ENCODE assay signal across 8 mouse cellular contexts in the genomic region with DNA sequence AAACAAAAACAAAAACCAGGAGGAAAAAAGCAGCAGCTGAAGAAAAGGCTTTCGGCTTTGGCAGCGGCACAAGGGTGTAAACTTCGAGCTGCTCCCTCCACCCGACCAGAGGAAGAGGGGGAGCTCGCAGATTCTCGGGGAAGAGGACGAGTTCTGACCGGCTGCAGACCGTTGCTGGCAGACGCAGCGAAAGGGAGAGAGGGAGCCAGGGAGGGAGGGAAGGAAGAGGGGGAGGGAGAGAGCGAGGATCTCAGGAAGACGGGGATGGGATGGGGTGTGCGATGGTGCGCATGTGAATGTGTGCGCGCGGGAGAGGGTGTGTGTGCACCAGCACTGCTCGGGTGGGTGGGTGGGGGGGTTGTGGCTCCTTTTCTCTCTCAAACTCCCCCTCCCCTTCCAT. TPM values are rescaled to one million over a fixed set of nuclear protein-coding genes. Genes with fewer than 3 reads are reported as not detected.
DNase-seq lines count a peak whose midpoint lies in the region; ATAC-seq and TF ChIP-seq lines count a peak whose summit lies in the region.

No protein-coding gene starts in this region.

- H3K36me3 ChIP-seq in CH12.LX (replicated peaks in 1 of 2; ENCODE audit: control insufficient read depth in 1 of 2, insufficient read depth in 1 of 2, low read length in 1 of 2), result no peaks in the 10 kb centered on the region
- no peaks in the 10 kb centered on the region for H3K36me3 ChIP-seq in forebrain, embryonic 10.5 days (replicated peaks)
- H3K36me3 ChIP-seq in heart, embryonic 15.5 days, result no peaks in the 10 kb centered on the region
- no peaks in the 10 kb centered on the region for H3K36me3 ChIP-seq in liver, embryonic 14.5 days (replicated peaks; ENCODE audit: control insufficient read depth, insufficient read depth, low read depth)

- H3K79me2 ChIP-seq in CH12.LX (replicated peaks; ENCODE audit: control insufficient read depth, extremely low read depth, insufficient read depth, poor library complexity, severe bottlenecking), result no peaks in the 10 kb centered on the region

- WGBS in forebrain, embryonic 10.5 days, result 0% methylated on average over 19 of the region's 19 CpGs
- WGBS in heart, embryonic 15.5 days, result 1% methylated on average over 17 of the region's 19 CpGs
- 0% methylated on average over 19 of the region's 19 CpGs for WGBS in liver, embryonic 14.5 days (ENCODE audit: insufficient replicate concordance)
- WGBS in olfactory bulb, adult 2 months, result under 1% methylated on average over 19 of the region's 19 CpGs

- ATAC-seq in heart, embryonic 15.5 days (replicated peaks; ENCODE audit: insufficient number of reproducible peaks, insufficient read depth, low FRiP score, low read depth), result peak; percentile 84
- no peak for ATAC-seq in liver, embryonic 14.5 days (ENCODE audit: insufficient read depth)

- 0 out of 2 replicates have a peak overlapping the region, but pooled peaks have one; percentile 9 for H3K9ac ChIP-seq in CH12.LX (ENCODE audit: insufficient read depth, low read depth)
- peak overlapping the region; percentile 38; the same call in 1 of the 2 replicates for H3K9ac ChIP-seq in heart, embryonic 15.5 days
- H3K9ac ChIP-seq in liver, embryonic 14.5 days (replicated peaks), result no peak overlapping the region

- H3K4me2 ChIP-seq in CH12.LX (ENCODE audit: insufficient read depth, low read depth, poor library complexity, severe bottlenecking), result peak overlapping the region; percentile 91
- peak overlapping the region; percentile 61 for H3K4me2 ChIP-seq in heart, embryonic 15.5 days
- peak overlapping the region; percentile 11 for H3K4me2 ChIP-seq in liver, embryonic 14.5 days (ENCODE audit: low read depth)

- TF ChIP-seq CTCF in CH12.LX (conservative IDR thresholded peaks at IDR 0.05 in 1 of 2, IDR thresholded peaks at IDR 0.05 in 1 of 2; ENCODE audit: low read depth in 2 of 2, low read length in 2 of 2), result no peak
- no peak for TF ChIP-seq CTCF in liver, embryonic 14.5 days (IDR thresholded peaks at IDR 0.05; ENCODE audit: low read depth)
- no peak for TF ChIP-seq CTCF in olfactory bulb, adult 2 months (IDR thresholded peaks at IDR 0.05; ENCODE audit: insufficient read depth, low read depth, low read length)

- no peak for TF ChIP-seq POLR2A in CH12.LX (IDR thresholded peaks at IDR 0.05; ENCODE audit: low read depth, low read length)
- no peak for TF ChIP-seq POLR2A in olfactory bulb, adult 2 months (IDR thresholded peaks at IDR 0.05; ENCODE audit: insufficient read depth, low read depth, low read length)

- no peak for TF ChIP-seq EP300 in CH12.LX (IDR thresholded peaks at IDR 0.05; ENCODE audit: low read length)
- no peak for TF ChIP-seq EP300 in liver, embryonic 14.5 days (IDR thresholded peaks at IDR 0.05; ENCODE audit: low read depth)

- H3K27me3 ChIP-seq in CH12.LX (replicated peaks), result peaks cover 83% of the 10 kb centered on the region
- H3K27me3 ChIP-seq in forebrain, embryonic 10.5 days (ENCODE audit: poor library complexity, severe bottlenecking), result peaks cover 100% of the 10 kb centered on the region
- H3K27me3 ChIP-seq in heart, embryonic 15.5 days, result peaks cover 71% of the 10 kb centered on the region
- peaks cover 73% of the 10 kb centered on the region for H3K27me3 ChIP-seq in liver, embryonic 14.5 days (ENCODE audit: control insufficient read depth, insufficient read depth, low read length)

- H3K4me3 ChIP-seq in CH12.LX (replicated peaks in 1 of 3; ENCODE audit: low read depth in 2 of 3, low read length in 2 of 3, poor library complexity in 1 of 3), result peak overlapping the region in 1 of 3 experiments; percentile 40
- peak overlapping the region; percentile 42 for H3K4me3 ChIP-seq in forebrain, embryonic 10.5 days
- peak overlapping the region; percentile 41 for H3K4me3 ChIP-seq in heart, embryonic 15.5 days
- H3K4me3 ChIP-seq in liver, embryonic 14.5 days (ENCODE audit: insufficient read depth in 1 of 2, low read depth in 2 of 2, low read length in 2 of 2), result no peak overlapping the region
- peak overlapping the region; percentile 45 for H3K4me3 ChIP-seq in olfactory bulb, adult 2 months (ENCODE audit: insufficient read depth, low read depth, low read length)

- H3K4me1 ChIP-seq in CH12.LX (ENCODE audit: control insufficient read depth in 1 of 2, insufficient read depth in 2 of 2), result peaks cover 0 to 2% of the 10 kb centered on the region in 2 experiments; a peak in 1 of 4 replicates
- H3K4me1 ChIP-seq in forebrain, embryonic 10.5 days, result peaks cover 79% of the 10 kb centered on the region
- H3K4me1 ChIP-seq in heart, embryonic 15.5 days (replicated peaks), result peaks cover 46% of the 10 kb centered on the region
- H3K4me1 ChIP-seq in liver, embryonic 14.5 days (replicated peaks; ENCODE audit: control insufficient read depth in 2 of 2, insufficient read depth in 2 of 2, low read length in 1 of 2), result 0 out of 4 replicates have a peak, but pooled peaks cover 0 to 1% of the 10 kb centered on the region in 2 experiments
- peaks cover 40% of the 10 kb centered on the region for H3K4me1 ChIP-seq in olfactory bulb, adult 2 months (ENCODE audit: control insufficient read depth, insufficient read depth, low read length)

- dilution Hi-C loops in CH12.LX (cut with MboI; ENCODE audit: extremely low pct_ligation_motif_present, extremely low pct_unique_long_range_greater_than_20kb, low sequenced_read_pairs), result no loop called here

- TF ChIP-seq RAD21 in CH12.LX (IDR thresholded peaks at IDR 0.05; ENCODE audit: low read depth, low read length), result no peak

- H3K27ac ChIP-seq in CH12.LX (ENCODE audit: insufficient read depth, low read depth), result no peak overlapping the region
- H3K27ac ChIP-seq in forebrain, embryonic 10.5 days, result peak overlapping the region; percentile 74; the same call in 1 of the 2 replicates
- H3K27ac ChIP-seq in heart, embryonic 15.5 days, result peak overlapping the region; percentile 67
- no peak overlapping the region for H3K27ac ChIP-seq in liver, embryonic 14.5 days
- H3K27ac ChIP-seq in olfactory bulb, adult 2 months (ENCODE audit: insufficient read depth, low read depth, low read length), result no peak overlapping the region

- in situ Hi-C loops in CH12.LX (cut with MboI; ENCODE audit: low pct_ligation_motif_present, low pct_unique_long_range_greater_than_20kb, low sequenced_read_pairs), result no loop called here

- H3K9me3 ChIP-seq in CH12.LX (replicated peaks; ENCODE audit: low read length), result no peaks in the 10 kb centered on the region
- H3K9me3 ChIP-seq in forebrain, embryonic 10.5 days, result no peaks in the 10 kb centered on the region
- H3K9me3 ChIP-seq in heart, embryonic 15.5 days (replicated peaks), result no peaks in the 10 kb centered on the region
- H3K9me3 ChIP-seq in liver, embryonic 14.5 days (ENCODE audit: control insufficient read depth, low read length), result no peaks in the 10 kb centered on the region

- no peak for DNase-seq in CH12.LX (ENCODE audit: extremely low read depth)
- peak; percentile 60 for DNase-seq in adrenal gland, postnatal 25 days
- peak; percentile 49 for DNase-seq in forebrain, embryonic 10.5 days (ENCODE audit: extremely low spot score, low spot score)
- peak; percentile 85 for DNase-seq in kidney, postnatal 14 days
- DNase-seq in liver, embryonic 14.5 days (ENCODE audit: low read depth in 3 of 3, low spot score in 3 of 3), result no peak
- DNase-seq in B cell, adult 2 months, result no peak

RNA-seq across cellular contexts. Expression of a gene that starts 26.3 kb away (rescaled TPM):
- 0.76 and 1.1 TPM in 2 replicates for total RNA-seq in CH12.LX (2012; rRNA removed)
- total RNA-seq in CH12.LX (2014; rRNA removed), result 0.09 and 0.19 TPM in 2 replicates
- polyA plus RNA-seq in CH12.LX (2012; ENCODE audit: insufficient read length, low read depth), result 8.6 and 10.5 TPM in 2 replicates
- total RNA-seq in adrenal gland, postnatal 25 days (2021), result 87.7 and 111 TPM in 2 replicates
- 0.46 and 1.8 TPM in 2 replicates for polyA plus RNA-seq in forebrain, embryonic 10.5 days (2016; fragmentation: Nextera tagmentation; extraction: Ambion mirVana)
- polyA plus RNA-seq in heart, embryonic 15.5 days (2015; fragmentation: Nextera tagmentation; extraction: Ambion mirVana), result 15.0 and 20.8 TPM in 2 replicates
- 1.2 and 1.4 TPM in 2 replicates for polyA plus RNA-seq in liver, embryonic 14.5 days (2012; rRNA removed)
- polyA plus RNA-seq in liver, embryonic 14.5 days (2014; fragmentation: Nextera tagmentation; extraction: Ambion mirVana), result 2.5 and 3.1 TPM in 2 replicates
- not detected in 2 replicates for polyA plus RNA-seq in olfactory bulb, adult 2 months (2012; ENCODE audit: insufficient read depth, insufficient read length, low replicate concordance, missing spikeins)

RNA-seq across cellular contexts. Expression of a gene that starts 48.8 kb away (rescaled TPM):
- total RNA-seq in CH12.LX (2012; rRNA removed), result 1.7 TPM in 2 replicates
- 1.4 and 1.8 TPM in 2 replicates for total RNA-seq in CH12.LX (2014; rRNA removed)
- polyA plus RNA-seq in CH12.LX (2012; ENCODE audit: insufficient read length, low read depth), result 1.5 and 1.7 TPM in 2 replicates
- 11.2 and 11.6 TPM in 2 replicates for total RNA-seq in adrenal gland, postnatal 25 days (2021)
- 2.9 and 3.5 TPM in 2 replicates for polyA plus RNA-seq in forebrain, embryonic 10.5 days (2016; fragmentation: Nextera tagmentation; extraction: Ambion mirVana)
- 5.8 and 6.4 TPM in 2 replicates for polyA plus RNA-seq in heart, embryonic 15.5 days (2015; fragmentation: Nextera tagmentation; extraction: Ambion mirVana)
- 1.9 TPM in 2 replicates for polyA plus RNA-seq in liver, embryonic 14.5 days (2012; rRNA removed)
- 2.5 and 2.7 TPM in 2 replicates for polyA plus RNA-seq in liver, embryonic 14.5 days (2014; fragmentation: Nextera tagmentation; extraction: Ambion mirVana)
- not detected in 2 replicates for polyA plus RNA-seq in olfactory bulb, adult 2 months (2012; ENCODE audit: insufficient read depth, insufficient read length, low replicate concordance, missing spikeins)

RNA-seq across cellular contexts. Expression of a gene that starts 51.0 kb away (rescaled TPM):
- total RNA-seq in CH12.LX (2012; rRNA removed), result 0.17 TPM in 1 of 2 replicates, not detected in the other
- 0.39 TPM in 1 of 2 replicates, not detected in the other for total RNA-seq in CH12.LX (2014; rRNA removed)
- polyA plus RNA-seq in CH12.LX (2012; ENCODE audit: insufficient read length, low read depth), result not detected in 2 replicates
- total RNA-seq in adrenal gland, postnatal 25 days (2021), result not detected in 2 replicates
- 1.3 and 2.1 TPM in 2 replicates for polyA plus RNA-seq in forebrain, embryonic 10.5 days (2016; fragmentation: Nextera tagmentation; extraction: Ambion mirVana)
- 4.5 TPM in 2 replicates for polyA plus RNA-seq in heart, embryonic 15.5 days (2015; fragmentation: Nextera tagmentation; extraction: Ambion mirVana)
- polyA plus RNA-seq in liver, embryonic 14.5 days (2012; rRNA removed), result 10.9 and 11.9 TPM in 2 replicates
- polyA plus RNA-seq in liver, embryonic 14.5 days (2014; fragmentation: Nextera tagmentation; extraction: Ambion mirVana), result 8.3 and 10.3 TPM in 2 replicates
- polyA plus RNA-seq in olfactory bulb, adult 2 months (2012; ENCODE audit: insufficient read depth, insufficient read length, low replicate concordance, missing spikeins), result not detected in 2 replicates

RNA-seq across cellular contexts. Expression of a gene that starts 57.5 kb away (rescaled TPM):
- total RNA-seq in CH12.LX (2012; rRNA removed) (53.6 and 59.7 TPM in 2 replicates), CH12.LX (2014; rRNA removed) (56.6 and 56.9 TPM in 2 replicates)
- 56.6 and 57.6 TPM in 2 replicates for polyA plus RNA-seq in CH12.LX (2012; ENCODE audit: insufficient read length, low read depth)
- total RNA-seq in adrenal gland, postnatal 25 days (2021), result 55.1 and 59.9 TPM in 2 replicates
- polyA plus RNA-seq in forebrain, embryonic 10.5 days (2016; fragmentation: Nextera tagmentation; extraction: Ambion mirVana), result 49.1 and 49.6 TPM in 2 replicates
- polyA plus RNA-seq in heart, embryonic 15.5 days (2015; fragmentation: Nextera tagmentation; extraction: Ambion mirVana), result 45.3 and 46.5 TPM in 2 replicates
- 24.4 and 31.0 TPM in 2 replicates for polyA plus RNA-seq in liver, embryonic 14.5 days (2012; rRNA removed)
- polyA plus RNA-seq in liver, embryonic 14.5 days (2014; fragmentation: Nextera tagmentation; extraction: Ambion mirVana), result 50.2 and 55.7 TPM in 2 replicates
- not detected in 2 replicates for polyA plus RNA-seq in olfactory bulb, adult 2 months (2012; ENCODE audit: insufficient read depth, insufficient read length, low replicate concordance, missing spikeins)

Comparison
In these comparisons a context has a peak if more than half of its experiments do, and no peak if none do; other contexts are left out.
1. DNase-seq: peak in adrenal gland, postnatal 25 days (single experiment), forebrain, embryonic 10.5 days (single experiment) and kidney, postnatal 14 days (single experiment); none in CH12.LX (single experiment), liver, embryonic 14.5 days (0 of 3) and B cell, adult 2 months (0 of 2).
2. H3K27ac ChIP-seq: peak in forebrain, embryonic 10.5 days (single experiment) and heart, embryonic 15.5 days (single experiment); none in CH12.LX (single experiment), liver, embryonic 14.5 days (single experiment) and olfactory bulb, adult 2 months (single experiment).
3. H3K4me2 ChIP-seq: peak in every context shown above with its lines; median percentile 91 in CH12.LX; 61 in heart, embryonic 15.5 days; 11 in liver, embryonic 14.5 days.
4. H3K4me3 ChIP-seq: peak in forebrain, embryonic 10.5 days (single experiment), heart, embryonic 15.5 days (single experiment) and olfactory bulb, adult 2 months (single experiment); none in liver, embryonic 14.5 days (0 of 2).